Mouse (Mus musculus): ENCODE measurements around the gene Rtp3. TPM values are rescaled to one million over a fixed set of nuclear protein-coding genes. Genes with fewer than 3 reads are reported as not detected.

The Rtp3 gene
- polyA plus RNA-seq, 1 experiment from 2014 or later, result not detected

GRCm38 (mm10) chr9:110965910-110966231 is 24.5 kb downstream of the Rtp3 start:
- H3K27ac ChIP-seq, result no peak overlapping the region
- no peaks in the 10 kb centered on the region for H3K4me1 ChIP-seq (replicated peaks)
- no peak overlapping the region for H3K4me3 ChIP-seq (replicated peaks)
- H3K36me3 ChIP-seq, result no peaks in the 10 kb centered on the region
- no peak for ATAC-seq
- no peaks in the 10 kb centered on the region for H3K27me3 ChIP-seq
- 78% methylated on average over 2 of the region's 2 CpGs for whole genome bisulfite sequencing
- no peak overlapping the region for H3K9ac ChIP-seq (replicated peaks)
- H3K9me3 ChIP-seq, result no peaks in the 10 kb centered on the region
- H3K4me2 ChIP-seq (replicated peaks), result no peak overlapping the region

DNA sequence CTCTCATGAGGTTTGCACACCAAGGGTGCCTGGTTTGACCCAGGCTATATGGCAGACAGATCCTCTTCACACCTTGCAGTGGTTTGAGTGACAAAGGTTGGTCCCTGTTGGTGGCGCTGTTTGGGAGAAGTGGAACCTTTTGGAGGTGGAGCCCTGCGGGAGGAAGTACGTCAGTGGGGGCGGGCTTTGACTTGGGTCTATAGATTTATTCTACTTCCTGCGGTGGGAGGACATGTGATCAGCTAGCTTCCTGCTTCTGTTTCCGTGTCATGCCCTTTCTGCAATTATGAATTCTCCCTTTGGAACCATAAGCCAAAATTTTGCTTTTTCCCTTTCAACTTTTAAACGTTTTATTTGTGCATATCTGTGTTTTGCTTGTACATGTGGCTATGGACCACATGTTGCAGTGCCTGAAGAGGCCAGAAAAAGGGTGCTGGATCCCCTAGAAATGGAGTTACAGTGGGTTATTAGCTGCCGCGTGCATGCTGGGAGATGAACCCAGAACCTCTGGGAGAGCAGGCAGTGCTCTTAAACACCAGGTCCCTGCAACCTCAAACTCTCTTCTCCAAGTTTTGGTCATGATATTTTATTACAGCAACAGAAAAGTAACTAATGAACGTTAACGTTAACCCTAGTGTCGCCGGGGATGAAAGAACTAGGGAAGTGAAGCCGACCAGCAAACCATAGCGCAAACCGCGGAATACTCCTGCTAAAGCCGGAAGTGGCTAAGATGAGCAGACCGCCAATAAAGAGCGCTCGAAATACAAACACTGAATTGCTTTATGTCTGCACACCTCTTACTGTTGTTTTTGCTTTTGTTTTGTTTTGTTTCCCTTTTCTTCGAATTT is 25.1 kb downstream of the Rtp3 start:
- Histone ChIP-seq H3K36me3 (no peaks in the 10 kb centered on the region), H3K4me1 (replicated peaks) (no peaks in the 10 kb centered on the region), H3K27ac (no peak overlapping the region), H3K27me3 (no peaks in the 10 kb centered on the region), H3K9me3 (no peaks in the 10 kb centered on the region), H3K9ac (replicated peaks) (no peak overlapping the region), H3K4me2 (replicated peaks) (no peak overlapping the region), H3K4me3 (replicated peaks) (no peak overlapping the region)
- ATAC-seq, result no peak
- WGBS, result 94% methylated on average over 22 of the region's 22 CpGs

DNA sequence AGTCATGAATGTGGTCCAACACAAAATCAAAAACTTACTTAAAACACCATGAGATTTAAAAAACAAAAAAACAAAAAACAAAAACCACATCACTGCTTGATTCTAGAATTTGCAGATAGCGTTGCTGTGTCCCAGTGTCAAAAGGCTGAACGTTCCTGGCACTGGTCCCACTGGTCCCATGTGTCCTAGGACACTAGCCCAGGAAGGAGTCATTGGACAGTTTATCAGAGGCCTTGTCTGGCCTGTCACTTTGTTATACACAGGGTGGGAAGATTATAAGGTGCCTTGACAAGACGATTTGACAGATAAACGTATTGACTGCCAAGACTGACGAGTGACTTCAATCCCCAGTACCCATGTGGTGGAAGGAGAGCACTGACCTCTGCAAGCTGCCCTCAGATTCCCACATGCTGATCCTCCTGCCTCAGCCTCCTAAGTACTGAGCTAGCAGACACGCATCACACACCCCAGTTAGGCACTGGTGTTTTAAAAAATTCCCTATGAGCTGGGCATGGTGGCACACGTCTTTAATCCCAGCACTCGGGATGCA is 26.7 kb downstream of the Rtp3 start:
- Histone ChIP-seq H3K27me3 (no peaks in the 10 kb centered on the region), H3K9ac (replicated peaks) (no peak overlapping the region), H3K4me3 (replicated peaks) (no peak overlapping the region), H3K27ac (no peak overlapping the region), H3K4me1 (replicated peaks) (no peaks in the 10 kb centered on the region), H3K9me3 (no peaks in the 10 kb centered on the region), H3K4me2 (replicated peaks) (no peak overlapping the region), H3K36me3 (no peaks in the 10 kb centered on the region)
- 91% methylated on average over 8 of the region's 8 CpGs for WGBS
- ATAC-seq, result no peak

DNA sequence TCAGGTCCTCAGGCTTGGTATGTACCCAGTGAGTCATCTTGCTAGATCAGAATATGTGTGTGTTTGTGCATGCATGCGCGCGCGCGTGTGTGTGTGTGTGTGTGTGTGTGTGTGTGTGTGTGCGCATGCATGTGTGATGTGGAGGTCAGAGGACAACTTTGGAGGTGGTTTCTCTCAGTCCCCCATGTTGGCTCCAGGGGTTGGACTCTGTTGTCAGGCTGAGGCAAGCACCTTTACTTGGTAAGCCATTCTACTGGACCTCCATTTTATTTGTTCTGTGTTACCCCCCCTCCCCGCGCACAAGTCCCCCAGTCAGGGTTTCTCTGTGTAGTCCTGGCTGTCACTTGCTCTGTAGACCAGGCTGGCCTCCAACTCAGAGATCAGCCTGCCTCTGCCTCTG is 29.0 kb downstream of the Rtp3 start:
- Histone ChIP-seq H3K4me3 (replicated peaks) (no peak overlapping the region), H3K9me3 (no peaks in the 10 kb centered on the region), H3K27me3 (no peaks in the 10 kb centered on the region), H3K4me2 (replicated peaks) (no peak overlapping the region), H3K36me3 (no peaks in the 10 kb centered on the region), H3K27ac (no peak overlapping the region), H3K9ac (replicated peaks) (no peak overlapping the region), H3K4me1 (replicated peaks) (no peaks in the 10 kb centered on the region)
- ATAC-seq, result no peak
- 98% methylated on average over 8 of the region's 8 CpGs for WGBS

- no peak for ATAC-seq
- no peak overlapping the region for H3K4me3 ChIP-seq (replicated peaks)
- H3K9me3 ChIP-seq, result no peaks in the 10 kb centered on the region
- H3K9ac ChIP-seq (replicated peaks), result no peak overlapping the region
- no peaks in the 10 kb centered on the region for H3K36me3 ChIP-seq
- H3K4me1 ChIP-seq (replicated peaks), result no peaks in the 10 kb centered on the region
- no peak overlapping the region for H3K27ac ChIP-seq
- WGBS, result 87% methylated on average over 13 of the region's 13 CpGs
- H3K4me2 ChIP-seq (replicated peaks), result no peak overlapping the region
- H3K27me3 ChIP-seq, result no peaks in the 10 kb centered on the region
Measured at GRCm38 (mm10) chr9:110960230-110961149, 29.9 kb downstream of the Rtp3 start.

- Histone ChIP-seq H3K4me1 (replicated peaks) (peaks cover 4% of the 10 kb centered on the region), H3K9ac (replicated peaks) (no peak overlapping the region), H3K36me3 (no peaks in the 10 kb centered on the region), H3K4me3 (replicated peaks) (no peak overlapping the region), H3K4me2 (replicated peaks) (no peak overlapping the region), H3K27ac (no peak overlapping the region), H3K9me3 (no peaks in the 10 kb centered on the region), H3K27me3 (no peaks in the 10 kb centered on the region)
- 89% methylated on average over 5 of the region's 5 CpGs for whole genome bisulfite sequencing
- ATAC-seq, result no peak
Measured at GRCm38 (mm10) chr9:110959669-110960068, 30.7 kb downstream of the Rtp3 start.

GRCm38 (mm10) chr9:110955962-110956361 is 34.4 kb downstream of the Rtp3 start:
- WGBS, result 91% methylated on average over 6 of the region's 6 CpGs
- Histone ChIP-seq H3K36me3 (no peaks in the 10 kb centered on the region), H3K4me3 (replicated peaks) (no peak overlapping the region), H3K27me3 (peaks cover 16% of the 10 kb centered on the region), H3K4me1 (replicated peaks) (peaks cover 11% of the 10 kb centered on the region), H3K9ac (replicated peaks) (no peak overlapping the region), H3K9me3 (no peaks in the 10 kb centered on the region), H3K4me2 (replicated peaks) (no peak overlapping the region), H3K27ac (no peak overlapping the region)
- no peak for ATAC-seq

DNA sequence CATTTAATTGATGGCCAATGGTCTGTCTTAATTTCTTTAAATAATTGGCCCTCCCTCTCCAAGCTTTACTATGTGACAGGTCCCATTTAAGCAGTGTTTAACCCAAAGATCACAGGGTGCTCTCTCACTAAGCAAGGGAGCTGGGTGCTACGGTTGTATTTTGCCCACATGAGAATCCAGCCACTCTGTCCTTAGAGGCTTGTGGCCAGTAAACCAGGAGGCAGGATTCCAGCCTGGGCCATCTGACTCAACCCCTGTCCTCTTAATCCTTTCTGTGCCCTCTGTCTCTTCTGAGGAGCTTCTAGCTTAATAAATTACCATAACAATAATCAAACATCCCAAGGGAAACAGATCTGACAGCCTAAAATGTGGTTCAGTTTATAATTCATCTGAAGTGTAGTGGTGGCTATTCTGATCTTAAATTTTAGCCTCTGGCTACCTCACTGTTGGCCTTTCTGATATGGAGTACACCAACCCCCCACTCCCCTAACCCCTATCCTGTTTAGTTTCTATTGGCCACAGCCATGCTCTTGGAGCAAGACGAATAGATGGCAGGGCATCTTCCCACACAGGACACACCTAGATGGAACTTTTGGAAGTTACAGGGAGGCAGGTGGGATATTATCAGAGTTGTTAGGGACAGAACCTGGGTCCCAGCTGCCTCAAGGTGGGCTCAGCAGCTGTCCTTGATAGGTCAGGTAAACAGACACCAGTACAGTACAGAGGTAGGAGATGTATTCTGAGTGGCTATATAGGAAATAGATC is 35.5 kb downstream of the Rtp3 start:
- Histone ChIP-seq H3K27me3 (peaks cover 19% of the 10 kb centered on the region), H3K9me3 (no peaks in the 10 kb centered on the region), H3K4me1 (replicated peaks) (peaks cover 11% of the 10 kb centered on the region), H3K4me3 (replicated peaks) (no peak overlapping the region), H3K9ac (replicated peaks) (no peak overlapping the region; the same call in 1 of the 2 replicates), H3K27ac (no peak overlapping the region), H3K36me3 (no peaks in the 10 kb centered on the region), H3K4me2 (replicated peaks) (peak overlapping the region; percentile 79)
- ATAC-seq, result no peak
- WGBS, result 48% methylated on average over 2 of the region's 2 CpGs

DNA sequence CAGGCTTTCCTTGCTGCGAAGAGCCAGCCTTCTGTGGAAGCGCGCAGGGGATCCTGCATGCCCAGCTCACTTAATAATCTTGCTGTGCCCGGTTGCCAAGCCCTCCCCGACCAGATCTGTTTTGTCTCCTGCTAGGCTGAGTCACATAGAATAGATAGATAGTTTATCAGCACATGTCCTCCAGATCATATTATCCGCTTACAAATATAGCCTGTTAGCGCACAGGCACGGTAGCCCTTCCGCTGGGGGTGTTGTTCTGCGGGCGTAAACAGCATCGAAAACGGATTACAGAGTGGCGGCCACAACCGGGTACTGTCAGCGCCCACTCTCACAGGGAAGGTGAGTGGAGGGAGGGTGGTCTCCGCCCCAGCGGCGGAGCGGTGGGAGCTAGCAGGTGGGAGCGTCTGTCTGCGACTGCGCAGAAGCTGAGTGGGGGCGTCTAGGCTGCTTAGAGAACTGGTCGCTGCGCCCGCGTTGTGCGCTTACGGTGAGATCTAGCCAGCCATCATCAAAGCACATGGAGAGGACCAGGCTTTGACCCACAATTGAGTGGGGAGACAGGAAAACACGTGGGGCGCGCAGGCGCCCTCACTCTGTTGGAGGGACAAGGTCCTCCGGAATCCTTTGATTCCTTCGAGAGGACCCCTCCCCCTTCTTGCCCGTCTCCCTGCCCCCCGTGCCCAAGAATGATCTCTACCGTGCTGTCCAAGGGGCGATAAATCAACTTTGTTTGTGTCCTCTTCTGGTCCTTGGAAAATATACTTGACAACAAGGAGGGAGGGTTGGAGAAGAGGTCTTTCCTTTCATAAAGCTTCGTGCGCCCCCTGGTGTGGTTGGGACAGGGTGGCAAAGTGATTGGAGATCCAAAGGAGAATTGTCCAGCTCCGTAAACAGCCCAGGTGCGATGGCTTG is 36.6 kb downstream of the Rtp3 start:
- Histone ChIP-seq H3K9ac (replicated peaks) (peak overlapping the region; percentile 68), H3K4me1 (replicated peaks) (peaks cover 11% of the 10 kb centered on the region), H3K36me3 (no peaks in the 10 kb centered on the region), H3K9me3 (no peaks in the 10 kb centered on the region), H3K27me3 (peaks cover 19% of the 10 kb centered on the region), H3K27ac (peak overlapping the region; percentile 65), H3K4me2 (replicated peaks) (peak overlapping the region; percentile 79), H3K4me3 (replicated peaks) (peak overlapping the region; percentile 49)
- ATAC-seq, result peak; percentile 92
- WGBS, result under 1% methylated on average over 44 of the region's 44 CpGs

DNA sequence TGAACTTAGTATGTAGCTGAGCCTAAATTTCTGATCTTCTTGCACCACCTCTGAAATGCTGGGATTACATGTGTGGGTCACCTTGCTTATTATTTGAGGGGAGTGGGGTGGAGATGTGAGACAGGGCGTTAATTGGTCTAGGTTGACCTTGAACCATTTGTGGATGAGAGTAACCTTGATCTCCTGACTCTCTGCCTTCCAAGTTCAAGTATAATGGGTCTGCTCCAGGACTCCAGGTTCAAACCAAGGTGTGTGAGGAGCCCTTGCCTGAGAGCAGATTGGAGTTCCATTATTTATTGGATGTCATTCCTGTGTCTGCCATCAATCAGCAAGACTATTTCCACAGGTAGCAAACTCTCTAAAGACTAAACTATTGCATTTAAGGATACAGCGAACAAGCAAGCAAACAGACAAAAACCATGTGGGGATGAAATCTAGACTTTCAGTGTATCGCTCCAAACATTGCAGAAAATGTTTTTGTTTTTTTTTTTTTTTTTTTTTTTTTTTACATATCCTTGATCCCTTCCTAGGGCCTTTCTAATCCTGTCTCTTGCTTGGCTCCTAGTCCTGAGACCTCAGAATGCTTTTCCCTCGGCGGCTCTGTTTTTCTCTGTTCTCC is 37.3 kb downstream of the Rtp3 start:
- H3K9ac ChIP-seq (replicated peaks), result peak overlapping the region; percentile 68
- H3K4me2 ChIP-seq (replicated peaks), result peak overlapping the region; percentile 79
- ATAC-seq, result no peak
- no peaks in the 10 kb centered on the region for H3K9me3 ChIP-seq
- H3K36me3 ChIP-seq, result no peaks in the 10 kb centered on the region
- 42% methylated on average over 5 of the region's 5 CpGs for WGBS
- peak overlapping the region; percentile 49 for H3K4me3 ChIP-seq (replicated peaks)
- peaks cover 23% of the 10 kb centered on the region for H3K27me3 ChIP-seq
- peak overlapping the region; percentile 65 for H3K27ac ChIP-seq
- peaks cover 11% of the 10 kb centered on the region for H3K4me1 ChIP-seq (replicated peaks)
